In the genomic region with DNA sequence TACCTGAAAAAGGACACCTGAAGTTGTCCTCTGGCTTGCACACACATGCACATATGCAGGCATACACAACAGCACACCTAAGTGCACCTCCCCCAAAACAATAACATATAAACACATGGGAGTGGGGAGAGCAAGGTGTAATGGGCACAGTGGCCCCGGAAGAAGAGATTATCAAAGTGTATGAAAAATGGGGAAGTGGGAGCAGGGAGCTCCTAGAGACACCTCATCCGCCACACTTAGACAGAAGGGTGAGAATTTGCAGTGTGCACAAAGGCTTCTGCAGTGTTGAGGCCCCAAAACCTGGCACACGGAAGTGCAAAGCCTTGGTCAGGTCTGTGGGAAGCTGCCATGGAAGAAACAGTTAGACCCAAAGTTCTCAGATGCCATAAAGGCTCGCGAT, we compare ENCODE assay signal across 31 mouse cellular contexts. TPM values are rescaled to one million over a fixed set of nuclear protein-coding genes. Genes with fewer than 3 reads are reported as not detected.
"Had no signal": no experiment of that assay in that cellular context is flagged by ENCODE, and none has a peak within 500 bp of the region (broad histone marks: within the 10 kb centered on the region; RNA-seq: fewer than 3 reads in every experiment).

No protein-coding gene starts in this region.

- H3K9me3 ChIP-seq: kidney, embryonic 15.5 days; limb, embryonic 10.5 days; limb, embryonic 13.5 days; liver, embryonic 12.5 days; liver, embryonic 15.5 days; lung, embryonic 15.5 days; midbrain, embryonic 12.5 days; midbrain, embryonic 15.5 days; neural tube, embryonic 13.5 days had no signal

- H3K27ac ChIP-seq: kidney, embryonic 15.5 days; layer of hippocampus, adult 2 months; limb, embryonic 10.5 days; limb, embryonic 13.5 days; liver, embryonic 12.5 days; liver, embryonic 15.5 days; lung, embryonic 15.5 days; midbrain, embryonic 12.5 days; midbrain, embryonic 15.5 days; neural tube, embryonic 13.5 days; stomach, postnatal 0 days had no signal

- H3K4me1 ChIP-seq: kidney, embryonic 15.5 days; limb, embryonic 10.5 days; limb, embryonic 13.5 days; lung, embryonic 15.5 days; midbrain, embryonic 12.5 days; midbrain, embryonic 15.5 days; neural tube, embryonic 13.5 days had no signal

- H3K27me3 ChIP-seq: kidney, embryonic 15.5 days; liver, embryonic 15.5 days; midbrain, embryonic 15.5 days had no signal

- H3K4me2 ChIP-seq: kidney, embryonic 15.5 days; limb, embryonic 13.5 days; liver, embryonic 12.5 days; liver, embryonic 15.5 days; lung, embryonic 15.5 days; midbrain, embryonic 12.5 days; midbrain, embryonic 15.5 days; neural tube, embryonic 13.5 days had no signal

- DNase-seq: kidney, adult 2 months; kidney, postnatal 14 days; kidney, postnatal 4 days; layer of hippocampus, adult 9-11 months; liver; lung, adult 18-20 months; lung, postnatal 10 days; lung, postnatal 36 days; thymus, adult 2 months; thymus, postnatal 14 days; thymus, postnatal 4 days had no signal

- H3K4me3 ChIP-seq: kidney, embryonic 15.5 days; layer of hippocampus, adult 2 months; limb, embryonic 10.5 days; limb, embryonic 13.5 days; liver, embryonic 12.5 days; liver, embryonic 15.5 days; lung, embryonic 15.5 days; midbrain, embryonic 12.5 days; midbrain, embryonic 15.5 days; myocyte; neural tube, embryonic 13.5 days had no signal

- ATAC-seq: intestine, embryonic 16.5 days; liver, embryonic 12.5 days; midbrain, embryonic 15.5 days had no signal

- H3K36me3 ChIP-seq: kidney, embryonic 15.5 days; limb, embryonic 10.5 days; limb, embryonic 13.5 days; liver, embryonic 12.5 days; liver, embryonic 15.5 days; lung, embryonic 15.5 days; midbrain, embryonic 12.5 days; midbrain, embryonic 15.5 days; neural tube, embryonic 13.5 days had no signal

- H3K9ac ChIP-seq: kidney, embryonic 15.5 days; limb, embryonic 13.5 days; liver, embryonic 12.5 days; liver, embryonic 15.5 days; lung, embryonic 15.5 days; midbrain, embryonic 12.5 days; midbrain, embryonic 15.5 days; neural tube, embryonic 13.5 days had no signal

RNA-seq across cellular contexts. Expression of gene Tmem150b, which starts 6.0 kb away (rescaled TPM):
- total RNA-seq: layer of hippocampus, postnatal 25 days; left cerebral cortex, adult 18-20 months; left cerebral cortex, postnatal 25 days had no signal

RNA-seq across cellular contexts. Expression of gene Cox6b2, which starts 21.8 kb away (rescaled TPM):
- total RNA-seq: monocyte, adult 5-6 weeks had no signal

RNA-seq across cellular contexts. Expression of gene Fam71e2, which starts 40.0 kb away (rescaled TPM):
- total RNA-seq: layer of hippocampus, adult 2 months; layer of hippocampus, postnatal 25 days; left cerebral cortex, adult 18-20 months; left cerebral cortex, postnatal 25 days; monocyte, adult 5-6 weeks had no signal
- polyA plus RNA-seq: intestine, embryonic 16.5 days; kidney, embryonic 15.5 days; limb, embryonic 10.5 days; limb, embryonic 13.5 days; liver, embryonic 12.5 days; liver, embryonic 15.5 days; lung, embryonic 15.5 days; midbrain, embryonic 12.5 days; midbrain, embryonic 15.5 days; myocyte; neural tube, embryonic 13.5 days; small intestine, adult 2 months; spleen, adult 2 months; stomach, embryonic 14.5 days; stomach, postnatal 0 days had no signal

RNA-seq across cellular contexts. Expression of gene Brsk1, which starts 40.7 kb away (rescaled TPM):
- total RNA-seq: monocyte, adult 5-6 weeks had no signal
